Mouse (Mus musculus) left cerebral cortex, adult 8-10 months (tissue): ENCODE measurements around the gene Emc3. TPM values are rescaled to one million over a fixed set of nuclear protein-coding genes. Genes with fewer than 3 reads are reported as not detected.

Experiments used
- microRNA-seq, 2 experiments: library from miRNA; unstranded; fragments of <30 nt; microRNA quantifications; one replicate each; pipeline ENCODE4 v1.2.0; 2022
- total RNA-seq, 4 experiments: library from RNA; stranded (reverse); gene quantifications; 2 replicates each; pipeline ENCODE4 v1.2.4; 2022

The Emc3 gene
- total RNA-seq, 4 experiments from 2014 or later = 67.2 to 73.2 (median 69.3) TPM

Small RNA genes within 50 kb of the gene (microRNA-seq; reads per million reads assigned to microRNA genes)
- 0 reads per million in 2 experiments for gene Gm23365

Other genes with a start within 250 kb of the Emc3 start
- gene Cpne9, start 249.3 kb downstream of the Emc3 start, total RNA-seq = 10 to 100 TPM; 66.7 to 78.5 (median 72.0) TPM
- gene Brpf1, start 224.5 kb downstream of the Emc3 start, total RNA-seq = 10 to 100 TPM; 30.0 to 32.9 (median 31.5) TPM
- gene Ogg1, start 204.7 kb downstream of the Emc3 start, total RNA-seq = 1 to 10 TPM; 7.5 to 9.3 (median 8.4) TPM
- 100 to 1,000 TPM in 3 of 4 experiments, 10 to 100 TPM in 1; 82.6 to 107 (median 104) TPM for gene Camk1, start 187.7 kb downstream of the Emc3 start, total RNA-seq
- gene Tada3, start 153.8 kb downstream of the Emc3 start, total RNA-seq = 10 to 100 TPM; 47.4 to 50.1 (median 47.8) TPM
- 100 to 1,000 TPM; 246 to 271 (median 263) TPM for gene Arpc4, start 153.5 kb downstream of the Emc3 start, total RNA-seq
- 10 to 100 TPM in 3 of 4 experiments, 1 to 10 TPM in 1; 8.6 to 13.9 (median 11.8) TPM for gene Ttll3, start 142.4 kb downstream of the Emc3 start, total RNA-seq
- gene Rpusd3, start 112.3 kb downstream of the Emc3 start, total RNA-seq = 10 to 100 TPM; 16.0 to 22.1 (median 18.1) TPM
- gene Cidec, start 95.9 kb downstream of the Emc3 start, total RNA-seq = not detected
- 10 to 100 TPM; 34.5 to 43.5 (median 39.4) TPM for gene Jagn1, start 89.1 kb downstream of the Emc3 start, total RNA-seq
- under 1 TPM; 0.24 to 0.74 (median 0.58) TPM for gene Il17re, start 73.2 kb downstream of the Emc3 start, total RNA-seq
- gene Il17rc, start 60.2 kb downstream of the Emc3 start, total RNA-seq = 1 to 10 TPM; 5.2 to 8.3 (median 5.6) TPM
- 100 to 1,000 TPM in 3 of 4 experiments, 10 to 100 TPM in 1; 99.3 to 110 (median 105) TPM for gene Creld1, start 48.4 kb downstream of the Emc3 start, total RNA-seq
- 10 to 100 TPM; 49.5 to 55.2 (median 53.5) TPM for gene Prrt3, start 29.7 kb downstream of the Emc3 start, total RNA-seq
- gene Fancd2, start within 50 bp of the Emc3 start, total RNA-seq = 1 to 10 TPM; 1.7 to 3.3 (median 2.5) TPM
- under 1 TPM in 1 of 4 experiments, not detected in 3; 0.36 TPM for gene Fancd2os, start 69.1 kb upstream of the Emc3 start, total RNA-seq
- gene Brk1, start 73.1 kb upstream of the Emc3 start, total RNA-seq = 100 to 1,000 TPM; 217 to 234 (median 227) TPM
- gene Vhl, start 92.3 kb upstream of the Emc3 start, total RNA-seq = 10 to 100 TPM; 38.6 to 49.8 (median 41.2) TPM
- gene Irak2, start 106.8 kb upstream of the Emc3 start, total RNA-seq = 10 to 100 TPM; 20.9 to 28.8 (median 24.0) TPM
- 10 to 100 TPM; 70.4 to 85.5 (median 78.8) TPM for gene Tatdn2, start 165.4 kb upstream of the Emc3 start, total RNA-seq
- not detected for gene Ghrl, start 188.2 kb upstream of the Emc3 start, total RNA-seq
- gene Sec13, start 209.1 kb upstream of the Emc3 start, total RNA-seq = 10 to 100 TPM; 62.3 to 72.8 (median 68.6) TPM